Mouse (Mus musculus) cerebellum, adult 2 months (tissue): Measurements from ENCODE around the gene Mtm1. TPM values are rescaled to one million over a fixed set of nuclear protein-coding genes. Genes with fewer than 3 reads are reported as not detected.

Source experiments
- DNase-seq, 2 experiments: peaks; one replicate each; pipeline ENCODE4 v3.0.0; 2021
- H3K27ac ChIP-seq: fragments of 200-500 bp; 2 replicates; pipeline ENCODE4 v1.5.1; 2012; ENCODE audit warnings: low read length, control low read depth, inconsistent platforms; ENCODE audit not compliant: insufficient read depth
- H3K27me3 ChIP-seq: fragments of 200-500 bp; 2 replicates; pipeline ENCODE4 v1.6.1; 2012; ENCODE audit warnings: inconsistent platforms, mild to moderate bottlenecking, low read length, moderate library complexity; ENCODE audit not compliant: control insufficient read depth, insufficient read depth
- H3K4me1 ChIP-seq: fragments of 200-500 bp; 2 replicates; pipeline ENCODE4 v1.6.1; 2011; ENCODE audit warnings: low read length; ENCODE audit not compliant: control insufficient read depth, insufficient read depth
- H3K4me3 ChIP-seq: fragments of 200-500 bp; replicated peaks from 2 replicates; pipeline ENCODE3; 2011; ENCODE audit warnings: mild to moderate bottlenecking, low read depth, low read length, control low read depth; ENCODE audit not compliant: insufficient read depth
- CTCF ChIP-seq: fragments of 200-500 bp; IDR thresholded peaks from 2 replicates; pipeline ENCODE4 v1.5.1; 2011; ENCODE audit warnings: low read depth, mild to moderate bottlenecking, control low read depth, low read length, moderate library complexity, borderline replicate concordance; ENCODE audit not compliant: insufficient read depth
- POLR2A ChIP-seq: fragments of 200-500 bp; IDR thresholded peaks from 2 replicates; pipeline ENCODE4 v1.6.1; 2011; ENCODE audit warnings: low read length, control low read depth, borderline replicate concordance; ENCODE audit not compliant: insufficient read depth
- WGBS: fragments of 180-500 bp; shearing (Covaris S2); methylation state at CpG from one replicate; pipeline ENCODE4 v1.1.7; 2018; 5-methylcytosine and 5-hydroxymethylcytosine counted together
- polyA plus RNA-seq: library from polyadenylated mRNA; depleted of rRNA; stranded (reverse); fragments of >200 nt; gene quantifications from 2 replicates; pipeline ENCODE4 v1.2.3, GENCODE M21; 2012

The Mtm1 gene
- polyA plus RNA-seq, 1 experiment: 10.0 TPM

DNA sequence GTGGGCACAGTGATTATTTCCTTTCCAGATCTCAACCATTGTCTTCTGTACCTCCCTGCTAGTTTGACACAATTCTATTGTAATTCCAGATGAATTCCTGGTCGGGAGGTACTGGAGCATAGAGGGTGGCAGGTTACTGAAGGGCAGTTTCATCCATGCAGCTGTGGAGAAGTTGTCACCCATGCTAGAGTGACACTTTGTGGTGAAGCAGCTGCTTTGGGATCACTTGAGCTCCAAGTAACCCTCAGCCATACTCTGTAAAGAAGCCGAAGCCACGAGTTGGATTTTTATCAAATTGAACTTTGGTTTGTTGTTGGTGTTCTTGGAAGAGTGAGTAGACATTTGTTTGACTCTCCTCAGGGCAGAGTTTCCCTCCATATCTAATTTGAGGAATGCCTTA lies 17.6 kb downstream of the Mtm1 start:
- no peak for TF ChIP-seq CTCF
- TF ChIP-seq POLR2A: no peak
- Histone ChIP-seq H3K27ac (no peak overlapping the region), H3K4me1 (no peaks in the 10 kb centered on the region), H3K4me3 (no peak overlapping the region), H3K27me3 (no peaks in the 10 kb centered on the region)
- DNase-seq: no peak
- WGBS: 49% methylated on average over 3 of the region's 3 CpGs

GRCm38 (mm10) chrX:71230847-71231246 lies 20.3 kb downstream of the Mtm1 start:
- H3K4me1 ChIP-seq: no peaks in the 10 kb centered on the region
- TF ChIP-seq CTCF: no peak
- TF ChIP-seq POLR2A: no peak
- no peak overlapping the region for H3K4me3 ChIP-seq
- DNase-seq: no peak
- WGBS: 92% methylated on average over 2 of the region's 2 CpGs
- H3K27me3 ChIP-seq: no peaks in the 10 kb centered on the region
- H3K27ac ChIP-seq: no peak overlapping the region

- H3K27ac ChIP-seq: no peak overlapping the region
- no peak overlapping the region for H3K4me3 ChIP-seq
- H3K4me1 ChIP-seq: no peaks in the 10 kb centered on the region
- no peak for DNase-seq
- WGBS: 93% methylated on average over 1 of the region's 1 CpGs
- no peak for TF ChIP-seq POLR2A
- no peak for TF ChIP-seq CTCF
- no peaks in the 10 kb centered on the region for H3K27me3 ChIP-seq
Measured at GRCm38 (mm10) chrX:71256422-71256821, 45.9 kb downstream of the Mtm1 start.

DNA sequence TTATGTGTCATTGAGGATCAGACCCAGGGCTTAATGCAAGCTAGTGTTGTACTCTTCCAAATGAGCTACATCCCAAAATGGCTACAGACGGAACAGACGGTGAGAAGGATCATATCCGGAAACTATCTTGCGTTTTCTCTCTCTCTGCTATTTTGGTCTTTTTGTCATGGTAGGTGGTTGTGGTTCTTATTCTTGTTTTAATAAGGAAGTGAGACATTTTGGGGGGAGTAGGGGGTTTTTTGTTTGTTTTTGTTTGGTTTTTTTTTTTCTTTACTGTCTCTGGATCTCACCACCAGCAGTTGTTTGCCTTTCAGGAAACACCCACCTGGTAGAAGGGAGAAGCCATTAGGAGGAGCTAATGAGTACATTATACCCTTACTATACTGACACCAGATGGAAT lies 50.3 kb downstream of the Mtm1 start:
- no peak for DNase-seq

DNA sequence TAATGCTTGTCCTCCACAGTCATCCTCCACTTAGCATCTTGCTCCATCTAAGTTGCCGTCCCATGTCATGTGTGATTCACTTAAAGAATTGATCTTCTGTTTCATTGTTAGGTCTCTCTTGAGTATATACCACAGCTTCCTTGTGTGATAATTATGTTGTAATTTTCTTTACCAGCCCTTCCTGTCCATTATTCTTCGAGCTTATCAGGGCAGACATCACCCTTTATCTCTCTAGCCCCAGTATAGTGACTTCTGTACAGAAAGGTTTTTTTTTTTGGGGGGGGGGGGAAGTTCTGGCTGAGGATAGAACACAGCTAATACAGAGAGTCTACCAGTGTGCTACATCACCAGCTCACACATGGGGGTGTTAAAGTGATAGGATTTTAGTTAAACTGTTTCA lies 53.7 kb downstream of the Mtm1 start:
- Histone ChIP-seq H3K27me3 (no peaks in the 10 kb centered on the region), H3K27ac (no peak overlapping the region), H3K4me3 (no peak overlapping the region), H3K4me1 (no peaks in the 10 kb centered on the region)
- no peak for DNase-seq
- TF ChIP-seq CTCF (no peak), POLR2A (no peak)
- 90% methylated on average over 2 of the region's 2 CpGs for WGBS

More for the DNA sequence above, 50.3 kb downstream of the Mtm1 start:
- no peak for TF ChIP-seq POLR2A
- no peak for TF ChIP-seq CTCF
- H3K27me3 ChIP-seq: no peaks in the 10 kb centered on the region
- no peak overlapping the region for H3K27ac ChIP-seq
- H3K4me1 ChIP-seq: no peaks in the 10 kb centered on the region
- 97% methylated on average over 4 of the region's 4 CpGs for WGBS
- H3K4me3 ChIP-seq: no peak overlapping the region

- 20% methylated on average over 1 of the region's 1 CpGs for WGBS
- Histone ChIP-seq H3K27me3 (no peaks in the 10 kb centered on the region), H3K4me3 (no peak overlapping the region), H3K4me1 (no peaks in the 10 kb centered on the region), H3K27ac (no peak overlapping the region)
- peak; percentile 12 to 65 for DNase-seq
- no peak for TF ChIP-seq POLR2A
- TF ChIP-seq CTCF: no peak
Measured at GRCm38 (mm10) chrX:71268972-71269371, 58.4 kb downstream of the Mtm1 start.

- H3K4me3 ChIP-seq: no peak overlapping the region
- 97% methylated on average over 3 of the region's 3 CpGs for WGBS
- H3K27ac ChIP-seq: no peak overlapping the region
- H3K4me1 ChIP-seq: no peaks in the 10 kb centered on the region
- DNase-seq: no peak
- no peaks in the 10 kb centered on the region for H3K27me3 ChIP-seq
- TF ChIP-seq CTCF (no peak), POLR2A (no peak)
Measured at GRCm38 (mm10) chrX:71274150-71274549, 63.6 kb downstream of the Mtm1 start.

DNA sequence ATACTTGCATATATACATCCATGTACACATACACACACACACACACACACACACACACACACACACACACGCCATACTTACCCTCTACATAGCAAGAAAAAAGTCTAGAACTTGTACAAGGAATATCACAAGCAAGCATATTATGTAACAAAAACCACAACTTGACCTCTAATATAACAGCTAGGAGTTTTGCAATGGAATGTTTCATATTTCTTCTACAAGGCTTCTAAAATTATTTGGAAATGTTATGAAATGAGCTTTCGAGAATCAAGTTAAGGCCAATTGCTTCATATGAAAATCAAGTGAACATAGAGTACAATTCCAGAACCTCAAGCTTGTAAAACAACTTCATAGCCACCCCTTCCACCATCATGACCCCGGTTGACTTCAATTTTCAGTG lies 74.9 kb downstream of the Mtm1 start:
- Histone ChIP-seq H3K27me3 (no peaks in the 10 kb centered on the region), H3K27ac (no peak overlapping the region), H3K4me3 (no peak overlapping the region), H3K4me1 (no peaks in the 10 kb centered on the region)
- no peak for DNase-seq
- TF ChIP-seq CTCF (no peak), POLR2A (no peak)
- WGBS: 95% methylated on average over 3 of the region's 3 CpGs
